8 mouse cellular contexts compared by ENCODE assay signal in the genomic region with DNA sequence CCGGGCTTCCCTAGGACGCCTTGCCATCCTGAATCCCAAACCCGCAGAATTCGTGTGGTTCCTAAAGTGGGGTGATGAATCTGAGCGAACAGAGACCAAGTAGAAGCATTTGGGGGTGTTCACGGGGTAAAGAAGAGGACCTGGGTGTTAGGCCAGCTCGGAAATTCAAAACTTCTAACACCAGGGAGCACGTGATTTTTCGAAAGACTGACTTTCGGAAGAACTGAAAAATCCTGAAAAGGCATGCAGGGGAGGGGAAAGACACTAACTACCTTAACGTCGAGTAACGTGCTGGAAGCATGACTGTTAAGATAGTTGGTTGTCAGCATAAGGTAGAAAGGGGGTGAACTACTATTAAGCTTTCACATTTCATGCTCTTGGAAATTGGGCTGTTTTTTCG. TPM values are rescaled to one million over a fixed set of nuclear protein-coding genes. Genes with fewer than 3 reads are reported as not detected.
DNase-seq lines count a peak whose midpoint lies in the region; ATAC-seq and TF ChIP-seq lines count a peak whose summit lies in the region.

No protein-coding gene starts in this region.

- peaks cover 26% of the 10 kb centered on the region for H3K4me1 ChIP-seq in lung, embryonic 15.5 days
- H3K4me1 ChIP-seq in embryonic facial prominence, embryonic 14.5 days (ENCODE audit: control insufficient read depth, insufficient read depth, low read length) = peaks cover 7% of the 10 kb centered on the region; the same call in 1 of the 2 replicates
- H3K4me1 ChIP-seq in limb, embryonic 11.5 days (ENCODE audit: control insufficient read depth, insufficient read depth, low read length) = peaks cover 24% of the 10 kb centered on the region; the same call in 1 of the 2 replicates
- H3K4me1 ChIP-seq in olfactory bulb, adult 2 months (ENCODE audit: control insufficient read depth, insufficient read depth, low read length) = peaks cover 4% of the 10 kb centered on the region

- no peak for TF ChIP-seq CTCF in olfactory bulb, adult 2 months (IDR thresholded peaks at IDR 0.05; ENCODE audit: insufficient read depth, low read depth, low read length)

- no peak for DNase-seq in lung, postnatal 14 days
- DNase-seq in embryonic facial prominence, embryonic 14.5 days (ENCODE audit: low spot score) = peak; percentile 53
- no peak for DNase-seq in limb, embryonic 11.5 days (ENCODE audit: low spot score)
- DNase-seq in adrenal gland, postnatal 36 days = no peak
- DNase-seq in ovary, postnatal 14 days (ENCODE audit: low spot score) = no peak
- DNase-seq in adrenal gland, adult 18-20 months (ENCODE audit: low spot score in 2 of 2) = no peak

- no peak for TF ChIP-seq POLR2A in olfactory bulb, adult 2 months (IDR thresholded peaks at IDR 0.05; ENCODE audit: insufficient read depth, low read depth, low read length)

- 2% methylated on average over 14 of the region's 14 CpGs for WGBS in lung, embryonic 15.5 days
- WGBS in embryonic facial prominence, embryonic 14.5 days = 2% methylated on average over 14 of the region's 14 CpGs
- under 1% methylated on average over 14 of the region's 14 CpGs for WGBS in limb, embryonic 11.5 days
- WGBS in olfactory bulb, adult 2 months = 3% methylated on average over 14 of the region's 14 CpGs

- ATAC-seq in lung, embryonic 15.5 days (ENCODE audit: borderline replicate concordance, extremely low read depth, low FRiP score, low TSS enrichment) = no peak
- ATAC-seq in embryonic facial prominence, embryonic 14.5 days (ENCODE audit: low read depth) = no peak
- ATAC-seq in limb, embryonic 11.5 days (ENCODE audit: insufficient number of reproducible peaks, low FRiP score, low TSS enrichment, low read depth) = no peak

- H3K4me2 ChIP-seq in lung, embryonic 15.5 days = peak overlapping the region; percentile 88
- peak overlapping the region; percentile 82 for H3K4me2 ChIP-seq in embryonic facial prominence, embryonic 14.5 days (ENCODE audit: low read depth, low read length)
- peak overlapping the region; percentile 93 for H3K4me2 ChIP-seq in limb, embryonic 11.5 days (ENCODE audit: low read depth, severe bottlenecking)

- no peaks in the 10 kb centered on the region for H3K9me3 ChIP-seq in lung, embryonic 15.5 days
- H3K9me3 ChIP-seq in embryonic facial prominence, embryonic 14.5 days (ENCODE audit: control insufficient read depth, low read length) = no peaks in the 10 kb centered on the region
- no peaks in the 10 kb centered on the region for H3K9me3 ChIP-seq in limb, embryonic 11.5 days (ENCODE audit: control insufficient read depth, low read length)

- peak overlapping the region; percentile 52 for H3K9ac ChIP-seq in lung, embryonic 15.5 days
- peak overlapping the region; percentile 73 for H3K9ac ChIP-seq in embryonic facial prominence, embryonic 14.5 days (ENCODE audit: low read depth, low read length)
- H3K9ac ChIP-seq in limb, embryonic 11.5 days (ENCODE audit: low read length) = peak overlapping the region; percentile 61

- peak overlapping the region; percentile 89 for H3K4me3 ChIP-seq in lung, embryonic 15.5 days
- peak overlapping the region; percentile 89 for H3K4me3 ChIP-seq in embryonic facial prominence, embryonic 14.5 days (ENCODE audit: low read depth, low read length)
- H3K4me3 ChIP-seq in limb, embryonic 11.5 days (ENCODE audit: low read depth, low read length) = peak overlapping the region; percentile 80
- peak overlapping the region; percentile 72 for H3K4me3 ChIP-seq in olfactory bulb, adult 2 months (ENCODE audit: insufficient read depth, low read depth, low read length)

- no peaks in the 10 kb centered on the region for H3K27me3 ChIP-seq in lung, embryonic 15.5 days
- peaks cover 19% of the 10 kb centered on the region for H3K27me3 ChIP-seq in embryonic facial prominence, embryonic 14.5 days (replicated peaks; ENCODE audit: control insufficient read depth, insufficient read depth, low read length)
- H3K27me3 ChIP-seq in limb, embryonic 11.5 days (ENCODE audit: control insufficient read depth, insufficient read depth, low read length) = peaks cover 11% of the 10 kb centered on the region

- H3K27ac ChIP-seq in lung, embryonic 15.5 days = peak overlapping the region; percentile 100
- H3K27ac ChIP-seq in embryonic facial prominence, embryonic 14.5 days (replicated peaks; ENCODE audit: low read depth, low read length) = peak overlapping the region; percentile 100
- H3K27ac ChIP-seq in limb, embryonic 11.5 days (replicated peaks; ENCODE audit: low read depth, low read length) = peak overlapping the region; percentile 53
- peak overlapping the region; percentile 34; the same call in 1 of the 2 replicates for H3K27ac ChIP-seq in olfactory bulb, adult 2 months (ENCODE audit: insufficient read depth, low read depth, low read length)

- no peaks in the 10 kb centered on the region for H3K36me3 ChIP-seq in lung, embryonic 15.5 days
- no peaks in the 10 kb centered on the region for H3K36me3 ChIP-seq in embryonic facial prominence, embryonic 14.5 days (ENCODE audit: control insufficient read depth, insufficient read depth, low read length)
- no peaks in the 10 kb centered on the region; the same call in 1 of the 2 replicates for H3K36me3 ChIP-seq in limb, embryonic 11.5 days (ENCODE audit: control insufficient read depth, insufficient read depth, low read length)

RNA-seq across cellular contexts. Expression of gene Ptch1, which starts 5.1 kb away (rescaled TPM):
- polyA plus RNA-seq in lung, embryonic 15.5 days (2015; fragmentation: Nextera tagmentation; extraction: Ambion mirVana) = 34.8 and 36.8 TPM in 2 replicates
- polyA plus RNA-seq in embryonic facial prominence, embryonic 14.5 days (2014; fragmentation: Nextera tagmentation; extraction: Ambion mirVana) = 22.7 and 23.2 TPM in 2 replicates
- polyA plus RNA-seq in limb, embryonic 11.5 days (2014; fragmentation: Nextera tagmentation; extraction: Ambion mirVana) = 25.6 and 27.4 TPM in 2 replicates
- polyA plus RNA-seq in olfactory bulb, adult 2 months (2012; ENCODE audit: insufficient read depth, insufficient read length, low replicate concordance, missing spikeins) = not detected in 2 replicates
- total RNA-seq in adrenal gland, postnatal 36 days (2021) = 10 to 100 TPM; 37.3 to 49.6 TPM
- total RNA-seq in adrenal gland, adult 18-20 months (2021) = 10 to 100 TPM; 29.5 to 40.7 TPM

Comparison
In these comparisons a context has a peak if more than half of its experiments do, and no peak if none do; other contexts are left out.
1. H3K27ac ChIP-seq: peak in every context shown above with its lines; median percentile 100 in lung, embryonic 15.5 days; 100 in embryonic facial prominence, embryonic 14.5 days; 53 in limb, embryonic 11.5 days; 34 in olfactory bulb, adult 2 months.